ENCODE assay signal across 24 mouse cellular contexts in the genomic region with DNA sequence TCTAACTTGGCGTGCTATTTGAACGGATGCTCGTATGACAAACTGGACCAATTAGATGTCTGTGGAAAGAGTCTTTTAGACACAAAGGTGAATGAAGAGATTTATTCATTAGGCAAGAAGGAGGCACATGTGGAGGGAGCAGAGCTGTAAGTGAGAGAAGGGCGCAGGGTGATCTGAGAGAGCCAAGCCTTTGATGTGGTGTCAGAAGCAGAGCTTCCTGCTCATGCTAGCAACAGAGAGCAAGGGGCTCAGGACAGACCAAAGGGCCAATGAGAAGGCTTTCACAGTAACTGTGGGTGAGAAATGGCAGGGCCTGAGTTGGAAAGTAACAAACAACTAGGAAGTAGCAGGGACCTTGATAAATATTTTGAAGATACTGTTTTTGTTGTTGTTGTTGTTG.
DNase-seq lines count a peak whose midpoint lies in the region; ATAC-seq lines count a peak whose summit lies in the region.
"Had no signal": no experiment of that assay in that cellular context is flagged by ENCODE, and none has a peak within 500 bp of the region (broad histone marks: within the 10 kb centered on the region; RNA-seq: fewer than 3 reads in every experiment).

No protein-coding gene starts in this region.

- peak; percentile 1 for DNase-seq in embryo, embryonic 9.5 days (ENCODE audit: extremely low spot score)
- no peak for DNase-seq in embryo, embryonic 11 days
- DNase-seq in thymus, postnatal 0 days (ENCODE audit: low spot score) = peak; percentile 63
- DNase-seq in thymus, postnatal 4 days = peak; percentile 25
- DNase-seq in adrenal gland, adult 2 months = no peak
- DNase-seq in cerebellum, adult 18-20 months = no peak
- DNase-seq in embryo, embryonic 10 days (ENCODE audit: low spot score) = no peak
- DNase-seq: adrenal gland, postnatal 25 days; cerebellum, adult 11-12 months; cerebellum, postnatal 14 days; gastrocnemius, adult 2 months; gastrocnemius, postnatal 36 days; heart, adult 18-20 months; heart, postnatal 36 days; kidney, postnatal 14 days; layer of hippocampus, adult 9-11 months; lung, adult 18-20 months had no signal

- peak; percentile 59 for ATAC-seq in megakaryocyte, adult 5-6 weeks (ENCODE audit: poor library complexity, severe bottlenecking)
- ATAC-seq: forebrain, embryonic 16.5 days; hindbrain, postnatal 0 days; intestine, postnatal 0 days; liver, embryonic 12.5 days; lung, postnatal 0 days; midbrain, embryonic 15.5 days had no signal

Comparison
In these comparisons a context has a peak if more than half of its experiments do, and no peak if none do; other contexts are left out.
1. DNase-seq: peak in embryo, embryonic 9.5 days (single experiment), thymus, postnatal 0 days (single experiment) and thymus, postnatal 4 days (single experiment); none in embryo, embryonic 11 days (single experiment), adrenal gland, adult 2 months (single experiment), cerebellum, adult 18-20 months (0 of 2) and embryo, embryonic 10 days (single experiment).